Mouse (Mus musculus) C2C12 (cell line): Measurements from ENCODE around the gene Itpripl2.

Experiments used
- CEBPB ChIP-seq: IDR thresholded peaks from one replicate; pipeline ENCODE4 v1.6.1; 2011; ENCODE audit warnings: low read depth, mild to moderate bottlenecking, control low read depth, moderate library complexity
- CTCF ChIP-seq: IDR thresholded peaks from one replicate; pipeline ENCODE4 v1.5.1; 2011; ENCODE audit not compliant: control insufficient read depth, insufficient read depth, insufficient read length
- FOSL1 ChIP-seq: IDR thresholded peaks from one replicate; pipeline ENCODE4 v1.8.0; 2011; ENCODE audit warnings: mild to moderate bottlenecking, low read length; ENCODE audit not compliant: poor library complexity, insufficient read depth, severe bottlenecking
- MAX ChIP-seq: IDR thresholded peaks from one replicate; pipeline ENCODE4 v1.6.1; 2011; ENCODE audit warnings: mild to moderate bottlenecking, control low read depth

DNA sequence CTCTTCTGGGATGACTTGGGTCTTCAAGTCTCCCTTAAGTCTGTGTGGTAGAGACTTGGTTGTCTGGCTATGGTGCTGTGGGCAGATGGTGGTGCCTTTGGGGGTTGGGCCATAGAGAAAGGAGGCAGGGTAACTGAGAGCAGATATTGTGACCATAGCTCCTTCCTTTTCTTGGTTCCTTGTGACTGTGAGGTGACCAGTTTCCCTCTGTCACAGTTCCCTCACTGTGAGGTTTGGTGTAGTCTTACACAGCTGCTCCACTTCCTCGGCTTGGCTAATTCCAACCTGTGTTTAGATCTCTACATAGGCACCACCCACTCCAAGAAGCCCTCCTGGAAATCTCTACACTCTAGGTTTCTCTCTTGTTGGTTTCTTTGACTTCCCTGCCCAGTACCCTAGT, 7.8 kb downstream of the Itpripl2 start:
- TF ChIP-seq CTCF (no peak), FOSL1 (no peak), MAX (no peak), CEBPB (no peak)
